Mouse (Mus musculus): Measurements from ENCODE around the gene Pcnx3. TPM values are rescaled to one million over a fixed set of nuclear protein-coding genes. Genes with fewer than 3 reads are reported as not detected.

Pcnx3 gene
- polyA plus RNA-seq, 1 experiment from 2014 or later, result 11.3 TPM

- H3K36me3 ChIP-seq (ENCODE audit: insufficient read depth, low read length), result no peaks in the 10 kb centered on the region
- 7% methylated on average over 37 of the region's 37 CpGs for WGBS
- H3K4me2 ChIP-seq (replicated peaks; ENCODE audit: low read depth, low read length), result peak overlapping the region; percentile 90
- peak overlapping the region; percentile 91 for H3K27ac ChIP-seq (ENCODE audit: low read length)
- H3K9me3 ChIP-seq (ENCODE audit: low read length), result no peaks in the 10 kb centered on the region
- peak; percentile 65 for DNase-seq (ENCODE audit: low spot score)
- TF ChIP-seq CTCF (IDR thresholded peaks at IDR 0.05) (no peak), EP300 (IDR thresholded peaks at IDR 0.05) (no peak)
- ATAC-seq, result peak; percentile 8
- peaks cover 45% of the 10 kb centered on the region for H3K4me1 ChIP-seq (ENCODE audit: insufficient read depth, low read depth, low read length)
- H3K9ac ChIP-seq (replicated peaks; ENCODE audit: low read depth), result peak overlapping the region; percentile 91
- H3K4me3 ChIP-seq (ENCODE audit: low read depth, low read length), result peak overlapping the region; percentile 92
- H3K27me3 ChIP-seq (replicated peaks; ENCODE audit: insufficient read depth, low read length), result no peaks in the 10 kb centered on the region
Observed at GRCm38 (mm10) chr19:5728631-5729443, 40.1 kb upstream of the Pcnx3 start.

GRCm38 (mm10) chr19:5727701-5728100 is 39.0 kb upstream of the Pcnx3 start:
- WGBS, result 2% methylated on average over 14 of the region's 14 CpGs
- ATAC-seq (peak; percentile 10), DNase-seq (ENCODE audit: low spot score) (peak; percentile 93)
- H3K27ac ChIP-seq (ENCODE audit: low read length), result peak overlapping the region; percentile 84
- no peaks in the 10 kb centered on the region for H3K27me3 ChIP-seq (replicated peaks; ENCODE audit: insufficient read depth, low read length)
- peaks cover 45% of the 10 kb centered on the region for H3K4me1 ChIP-seq (ENCODE audit: insufficient read depth, low read depth, low read length)
- H3K4me2 ChIP-seq (replicated peaks; ENCODE audit: low read depth, low read length), result peak overlapping the region; percentile 90
- H3K36me3 ChIP-seq (ENCODE audit: insufficient read depth, low read length), result no peaks in the 10 kb centered on the region
- H3K4me3 ChIP-seq (ENCODE audit: low read depth, low read length), result peak overlapping the region; percentile 92
- H3K9ac ChIP-seq (replicated peaks; ENCODE audit: low read depth), result no peak overlapping the region; the same call in 1 of the 2 replicates
- H3K9me3 ChIP-seq (ENCODE audit: low read length), result no peaks in the 10 kb centered on the region
- TF ChIP-seq CTCF (IDR thresholded peaks at IDR 0.05) (peak; percentile 99), EP300 (IDR thresholded peaks at IDR 0.05) (peak; percentile 89)

- no peak for DNase-seq (ENCODE audit: low spot score)
- peaks cover 45% of the 10 kb centered on the region for H3K4me1 ChIP-seq (ENCODE audit: insufficient read depth, low read depth, low read length)
- no peak for TF ChIP-seq CTCF (IDR thresholded peaks at IDR 0.05)
- ATAC-seq, result no peak
- no peaks in the 10 kb centered on the region for H3K27me3 ChIP-seq (replicated peaks; ENCODE audit: insufficient read depth, low read length)
- peak overlapping the region; percentile 92 for H3K4me3 ChIP-seq (ENCODE audit: low read depth, low read length)
- peak overlapping the region; percentile 90 for H3K4me2 ChIP-seq (replicated peaks; ENCODE audit: low read depth, low read length)
- no peak overlapping the region for H3K9ac ChIP-seq (replicated peaks; ENCODE audit: low read depth)
- no peaks in the 10 kb centered on the region for H3K36me3 ChIP-seq (ENCODE audit: insufficient read depth, low read length)
- no peaks in the 10 kb centered on the region for H3K9me3 ChIP-seq (ENCODE audit: low read length)
- peak overlapping the region; percentile 84 for H3K27ac ChIP-seq (ENCODE audit: low read length)
- 62% methylated on average over 15 of the region's 15 CpGs for WGBS
Observed at GRCm38 (mm10) chr19:5726961-5727578, 38.4 kb upstream of the Pcnx3 start.

- 6% methylated on average over 47 of the region's 49 CpGs for WGBS
- H3K36me3 ChIP-seq (ENCODE audit: insufficient read depth, low read length), result peaks cover 5% of the 10 kb centered on the region; the same call in 1 of the 2 replicates
- H3K4me3 ChIP-seq (ENCODE audit: low read depth, low read length), result peak within 1 kb of the TSS; percentile 92
- peak; percentile 56 for ATAC-seq
- peak within 1 kb of the TSS; percentile 66 for H3K9ac ChIP-seq (replicated peaks; ENCODE audit: low read depth)
- peak; percentile 21; the same call in 1 of the 2 replicates for TF ChIP-seq CTCF (IDR thresholded peaks at IDR 0.05)
- no peak for TF ChIP-seq EP300 (IDR thresholded peaks at IDR 0.05)
- H3K9me3 ChIP-seq (ENCODE audit: low read length), result no peaks in the 10 kb centered on the region
- H3K4me1 ChIP-seq (ENCODE audit: insufficient read depth, low read depth, low read length), result peaks cover 40% of the 10 kb centered on the region
- peak within 1 kb of the TSS; percentile 90 for H3K4me2 ChIP-seq (replicated peaks; ENCODE audit: low read depth, low read length)
- H3K27ac ChIP-seq (ENCODE audit: low read length), result peak within 1 kb of the TSS; percentile 84
- peak; percentile 84 for DNase-seq (ENCODE audit: low spot score)
- H3K27me3 ChIP-seq (replicated peaks; ENCODE audit: insufficient read depth, low read length), result no peaks in the 10 kb centered on the region
Observed at GRCm38 (mm10) chr19:5725767-5726515, 37.2 kb upstream of the Pcnx3 start, which contains the start of gene Ehbp1l1. Gene Ehbp1l1 (minus strand): TSS chr19:5726317.

GRCm38 (mm10) chr19:5725029-5725707 is 36.5 kb upstream of the Pcnx3 start:
- Histone ChIP-seq H3K27ac (ENCODE audit: low read length) (peak overlapping the region; percentile 84), H3K27me3 (replicated peaks; ENCODE audit: insufficient read depth, low read length) (no peaks in the 10 kb centered on the region), H3K4me3 (ENCODE audit: low read depth, low read length) (peak overlapping the region; percentile 56), H3K36me3 (ENCODE audit: insufficient read depth, low read length) (peaks cover 13% of the 10 kb centered on the region; the same call in 1 of the 2 replicates), H3K9me3 (ENCODE audit: low read length) (no peaks in the 10 kb centered on the region), H3K4me2 (replicated peaks; ENCODE audit: low read depth, low read length) (peak overlapping the region; percentile 71), H3K4me1 (ENCODE audit: insufficient read depth, low read depth, low read length) (peaks cover 39% of the 10 kb centered on the region), H3K9ac (replicated peaks; ENCODE audit: low read depth) (peak overlapping the region; percentile 66)
- peak; percentile 53 for DNase-seq (ENCODE audit: low spot score)
- WGBS, result 52% methylated on average over 12 of the region's 12 CpGs
- ATAC-seq, result 0 out of 2 replicates have a peak, but pooled peaks have one; percentile 14
- no peak for TF ChIP-seq CTCF (IDR thresholded peaks at IDR 0.05)
- no peak for TF ChIP-seq EP300 (IDR thresholded peaks at IDR 0.05)

All from lung, postnatal 0 days (tissue).